Mouse (Mus musculus) layer of hippocampus, adult 8-10 months (tissue): ENCODE data around the gene Hps3. TPM values are rescaled to one million over a fixed set of nuclear protein-coding genes. Genes with fewer than 3 reads are reported as not detected.
"Not testable (repeated sequence)": the region's sequence is repeated elsewhere in the genome, so short reads cannot be mapped to it uniquely, and the experiment has no call there.

Experiments
- DNase-seq, 2 experiments: peaks; one replicate each; pipeline ENCODE4 v3.0.0; 2022; ENCODE audit warnings: low spot score in 2 of 2
- total RNA-seq, 4 experiments: library from RNA; stranded (reverse); gene quantifications; 2 replicates each; pipeline ENCODE4 v1.2.4; 2022

The Hps3 gene
- 10 to 100 TPM; 20.7 to 22.3 (median 21.7) TPM for total RNA-seq

- DNase-seq: peak; percentile 76 to 88
These were observed at the start of gene Hps3 for GRCm38 (mm10) chr3:20034719-20035404. Hps3 (minus strand) TSS chr3:20035315.

DNA sequence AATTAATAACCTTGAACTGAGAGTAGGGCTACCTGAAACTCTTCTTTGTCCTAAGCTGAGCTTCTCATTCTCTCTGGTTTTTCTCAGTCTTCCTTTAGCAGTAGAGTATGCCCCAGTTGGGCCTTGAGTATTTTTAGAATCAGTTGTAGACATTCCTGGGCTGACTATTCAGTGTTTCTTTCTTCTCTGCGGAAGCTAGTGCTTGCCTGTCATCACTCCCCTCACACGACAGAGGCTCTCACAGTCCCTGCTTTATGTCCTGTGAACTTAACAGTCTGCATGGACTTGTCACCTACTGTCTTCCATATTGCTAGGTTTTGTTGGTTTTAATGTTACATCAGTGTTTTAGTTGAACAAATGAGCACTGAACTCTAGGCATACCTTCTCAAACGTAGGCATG, 47.0 kb upstream of the Hps3 start:
- DNase-seq: no peak

GRCm38 (mm10) chr3:20076145-20077053, 41.3 kb upstream of the Hps3 start:
- no peak for DNase-seq

DNA sequence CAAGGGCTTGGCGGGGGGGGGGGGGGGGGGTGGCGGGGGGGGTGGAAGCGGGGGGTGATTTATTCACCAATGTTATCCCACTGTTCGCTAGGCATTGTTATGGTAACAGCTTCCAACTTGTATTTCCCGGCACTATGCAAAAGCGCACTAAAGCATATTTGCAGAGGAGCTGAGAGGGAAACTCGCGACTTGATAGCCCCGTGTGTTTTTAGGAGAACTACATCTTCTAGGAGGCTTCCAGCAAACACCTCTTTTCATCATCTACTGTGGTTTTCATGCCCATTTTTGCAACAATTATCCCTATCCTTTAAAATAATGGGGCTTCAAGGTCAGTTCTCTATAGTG, 23.1 kb upstream of the Hps3 start:
- no peak for DNase-seq

GRCm38 (mm10) chr3:20057306-20058196, 22.4 kb upstream of the Hps3 start, which contains the start of gene Hltf:
Hltf (plus strand) TSS chr3:20057811.
- peak; percentile 93 to 96 for DNase-seq

DNA sequence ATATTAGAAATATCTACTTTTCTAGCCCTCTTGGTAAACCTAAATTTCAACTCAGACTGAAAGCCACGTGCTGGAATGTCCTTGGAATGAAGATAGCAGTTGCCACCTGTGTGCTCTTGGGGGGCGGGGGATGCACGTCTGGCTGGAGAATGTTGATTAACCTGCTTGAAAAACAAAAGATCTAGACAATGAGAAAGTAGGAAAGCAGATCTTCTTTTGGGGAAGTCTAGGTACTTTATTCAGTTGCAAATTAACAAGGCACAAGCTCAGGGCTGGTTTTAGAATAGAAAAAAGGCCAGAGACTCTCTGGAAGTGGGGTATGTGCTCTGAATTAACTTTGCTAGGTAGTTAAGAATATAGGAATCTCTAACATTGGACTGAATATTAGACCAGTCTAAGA, 9.6 kb upstream of the Hps3 start:
- not testable (repeated sequence) for DNase-seq

DNA sequence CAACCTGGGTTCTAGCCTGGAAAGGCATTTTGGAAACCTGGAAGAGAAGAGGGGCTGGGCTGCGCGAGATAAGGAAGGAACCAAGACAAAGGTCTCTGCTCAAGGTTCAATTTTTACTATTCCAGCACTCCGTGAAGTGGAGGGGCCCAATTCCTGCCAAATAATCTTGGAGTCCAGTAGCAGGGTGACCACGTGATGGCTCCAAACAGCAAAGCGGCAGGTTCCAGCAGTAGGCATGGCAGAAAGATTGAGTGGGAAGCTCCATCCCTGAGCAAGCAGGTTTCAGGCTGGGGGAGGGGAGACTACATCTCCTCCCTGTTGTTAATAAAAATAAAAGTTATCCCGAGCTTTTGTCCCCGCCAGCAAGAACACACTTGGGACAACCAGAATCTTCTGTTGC, 6.3 kb upstream of the Hps3 start:
- DNase-seq: not testable (repeated sequence)

GRCm38 (mm10) chr3:20036069-20036468, 954 bp upstream of the Hps3 start:
- DNase-seq: no peak

DNA sequence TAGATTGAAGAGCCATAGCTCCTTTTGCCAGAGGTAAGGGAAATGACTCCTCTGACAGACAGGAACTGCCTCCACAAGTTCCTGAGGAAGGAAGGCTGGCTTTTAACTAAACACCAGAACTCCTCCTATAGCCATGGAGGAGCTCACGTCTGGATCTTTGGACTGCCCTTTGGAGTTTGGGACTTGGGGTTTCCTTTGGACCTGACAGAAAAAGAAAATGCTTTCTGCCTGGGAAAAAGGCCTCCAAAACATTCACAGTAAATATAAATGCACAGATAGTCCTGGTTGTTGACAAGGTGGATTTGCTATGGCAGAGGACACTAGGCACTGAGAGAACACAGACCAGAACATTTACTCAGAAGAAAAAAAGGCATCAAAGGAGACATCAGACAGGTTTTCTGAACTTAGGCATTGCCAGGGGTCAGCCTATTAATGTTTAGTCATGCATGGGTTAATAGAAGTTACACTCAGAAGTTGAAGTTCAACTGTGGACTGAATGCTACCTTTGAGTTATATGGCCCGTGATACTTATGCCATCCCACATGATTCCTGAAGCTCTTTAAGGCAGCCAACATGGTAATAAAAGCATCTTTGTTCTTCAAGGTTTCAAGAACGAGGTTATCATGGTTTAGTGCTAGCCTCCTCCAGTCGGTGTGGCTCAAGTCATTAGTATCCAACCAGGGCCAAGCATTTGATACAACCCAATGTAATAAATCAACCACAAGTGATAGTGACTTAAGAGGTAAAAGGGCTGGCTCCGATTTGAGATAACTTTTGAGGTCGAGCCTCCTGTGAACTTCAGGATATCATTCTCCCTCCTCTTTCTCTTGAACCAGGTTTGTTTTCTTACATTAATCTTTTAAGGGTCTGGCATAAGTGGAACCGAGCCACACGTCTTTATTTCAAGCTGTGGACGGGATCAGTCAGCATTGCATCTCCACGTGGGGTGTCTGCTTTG, 1.1 kb downstream of the Hps3 start:
- no peak for DNase-seq

DNA sequence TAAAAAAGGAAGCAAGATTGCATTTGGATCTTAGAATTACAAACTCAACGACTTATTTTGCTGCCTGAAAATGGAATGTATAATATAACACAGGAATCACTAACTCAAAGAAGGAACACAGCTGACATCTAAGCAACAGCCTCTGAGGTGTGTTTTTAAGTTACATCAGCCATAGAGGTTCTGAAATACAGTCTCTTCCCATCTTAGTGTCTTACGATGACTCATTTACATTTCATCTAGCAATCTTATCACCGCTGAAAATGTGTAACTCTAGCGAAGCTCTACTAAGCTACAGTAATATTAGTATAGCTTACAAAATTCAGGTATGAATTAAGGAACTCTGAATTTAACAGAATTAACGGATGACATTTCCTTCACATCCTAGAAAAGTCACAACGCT, 4.3 kb downstream of the Hps3 start:
- no peak for DNase-seq

DNA sequence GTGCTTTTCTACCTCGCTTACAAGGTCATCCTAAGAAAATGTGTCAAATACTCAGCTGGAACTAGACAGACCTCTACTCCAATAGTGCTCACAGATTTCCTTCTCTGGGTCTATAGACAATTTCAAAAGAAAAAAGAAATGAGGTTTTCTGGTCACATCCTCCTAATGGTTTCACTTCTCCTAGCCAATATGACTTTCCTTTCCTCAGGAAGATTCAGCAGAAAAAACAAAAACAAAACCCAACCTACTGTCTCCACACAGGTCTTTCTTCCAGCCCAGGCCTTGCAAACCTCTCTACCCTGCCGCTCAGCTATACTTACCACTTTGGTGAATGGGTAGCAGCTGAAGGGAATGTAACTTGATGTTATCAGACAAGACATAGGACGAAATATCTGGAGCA, 6.5 kb downstream of the Hps3 start:
- DNase-seq: no peak

DNA sequence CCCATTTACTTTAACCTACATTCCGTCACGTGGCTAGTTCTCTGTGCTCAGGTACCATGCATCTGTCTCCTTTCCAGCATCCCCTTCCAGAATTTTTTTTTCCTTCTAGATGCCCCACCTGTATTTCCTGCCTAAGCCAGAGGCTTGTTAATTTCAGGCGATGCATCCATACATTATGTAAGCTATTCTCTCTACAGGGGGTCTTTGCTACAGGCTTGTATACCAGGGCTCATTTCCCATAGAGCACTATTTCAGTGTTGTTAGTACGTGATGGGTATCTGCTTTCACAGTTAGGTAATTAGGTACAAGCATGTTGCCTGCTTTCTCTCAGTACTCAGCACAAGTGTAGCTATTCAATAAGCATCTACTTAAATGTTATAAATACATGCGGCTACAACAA, 7.3 kb downstream of the Hps3 start:
- no peak for DNase-seq

- DNase-seq: no peak
These were observed 8.0 kb downstream of the Hps3 start for GRCm38 (mm10) chr3:20026996-20027689.

DNA sequence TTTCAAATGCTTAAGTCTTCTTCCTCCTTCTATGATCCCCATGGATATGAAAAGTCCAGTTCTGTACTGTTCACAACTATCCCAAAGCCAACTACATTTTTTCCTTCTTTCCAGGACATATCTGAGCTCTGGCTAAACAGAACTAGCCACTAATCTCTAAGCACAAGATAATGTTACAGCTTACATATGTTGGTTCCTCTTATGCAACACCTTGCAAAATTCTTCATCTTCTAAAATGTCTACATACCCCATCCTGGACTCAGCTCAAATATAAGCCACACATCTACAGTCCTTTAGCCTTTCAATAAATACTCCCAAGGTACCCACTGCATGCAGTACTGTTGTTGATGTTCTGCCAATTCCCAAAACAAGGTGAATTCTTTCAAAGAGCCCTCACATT, 8.6 kb downstream of the Hps3 start:
- DNase-seq: no peak

GRCm38 (mm10) chr3:20023832-20024231, 11.3 kb downstream of the Hps3 start:
- DNase-seq: no peak

GRCm38 (mm10) chr3:20018076-20018475, 17.0 kb downstream of the Hps3 start:
- DNase-seq: no peak

GRCm38 (mm10) chr3:20014454-20014853, 20.7 kb downstream of the Hps3 start:
- DNase-seq: no peak

GRCm38 (mm10) chr3:20010905-20011304, 24.2 kb downstream of the Hps3 start:
- DNase-seq: not testable (repeated sequence)

GRCm38 (mm10) chr3:20010464-20010863, 24.7 kb downstream of the Hps3 start:
- DNase-seq: no peak

GRCm38 (mm10) chr3:20007759-20008158, 27.4 kb downstream of the Hps3 start:
- DNase-seq: no peak
